Mouse (Mus musculus) heart, postnatal 0 days (tissue): Measurements from ENCODE around the gene Olfr843. TPM values are rescaled to one million over a fixed set of nuclear protein-coding genes. Genes with fewer than 3 reads are reported as not detected.

ENCODE experiments used
- ATAC-seq: fragments of 200-750 bp; cut with Nextera tagmentation; 2 replicates; pipeline ENCODE4 v1.8.0; 2017; ENCODE audit warnings: low read depth, moderate number of reproducible peaks, moderate library complexity; ENCODE audit not compliant: insufficient read depth
- DNase-seq: peaks from one replicate; pipeline ENCODE4 v3.0.0-alpha.2; 2016; ENCODE audit warnings: low spot score
- H3K27ac ChIP-seq: fragments of 300-500 bp; sonication (generic); 2 replicates; pipeline ENCODE4 v1.5.1; 2014; ENCODE audit warnings: low read depth, mild to moderate bottlenecking
- H3K27me3 ChIP-seq: fragments of 300-500 bp; sonication (generic); 2 replicates; pipeline ENCODE4 v1.6.1; 2014; ENCODE audit warnings: low read length, mixed read lengths; ENCODE audit not compliant: control insufficient read depth, insufficient read depth
- H3K36me3 ChIP-seq: fragments of 300-500 bp; sonication (generic); replicated peaks from 2 replicates; pipeline ENCODE4 v1.6.1; 2014; ENCODE audit warnings: low read length, mixed read lengths; ENCODE audit not compliant: control insufficient read depth, insufficient read depth
- H3K4me1 ChIP-seq: fragments of 300-500 bp; sonication (generic); 2 replicates; pipeline ENCODE4 v1.6.1; 2014; ENCODE audit warnings: antibody characterized with exemption; ENCODE audit not compliant: control insufficient read depth, insufficient read depth
- H3K4me2 ChIP-seq: fragments of 300-500 bp; sonication (generic); 2 replicates; pipeline ENCODE4 v1.6.1; 2014; ENCODE audit warnings: low read depth, mild to moderate bottlenecking, low read length, moderate library complexity
- H3K4me3 ChIP-seq: fragments of 300-500 bp; sonication (generic); 2 replicates; pipeline ENCODE4 v1.5.1; 2014; ENCODE audit warnings: low read depth, low read length
- H3K9ac ChIP-seq: fragments of 300-500 bp; sonication (generic); replicated peaks from 2 replicates; pipeline ENCODE4 v1.6.1; 2014; ENCODE audit warnings: low read depth, low read length, mixed read lengths
- H3K9me3 ChIP-seq: fragments of 300-500 bp; sonication (generic); replicated peaks from 2 replicates; pipeline ENCODE4 v1.6.1; 2016; ENCODE audit warnings: low read length; ENCODE audit not compliant: control insufficient read depth
- CTCF ChIP-seq: IDR thresholded peaks from 2 replicates; pipeline ENCODE4 v1.5.1; 2016; ENCODE audit warnings: antibody characterized with exemption, control low read depth, low read depth
- EP300 ChIP-seq: IDR thresholded peaks from 2 replicates; pipeline ENCODE4 v1.6.1; 2016; ENCODE audit warnings: antibody characterized with exemption, low read depth
- WGBS: fragments of 180-500 bp; shearing (Covaris S2); extraction: QIAGEN DNeasy Blood & Tissue Kit; methylation state at CpG from one replicate; pipeline ENCODE4 v1.1.7; 2014; 5-methylcytosine and 5-hydroxymethylcytosine counted together
- polyA plus RNA-seq: library from polyadenylated mRNA; unstranded; fragments of >200 nt; fragmentation: Nextera tagmentation; extraction: Ambion mirVana; gene quantifications from 2 replicates; pipeline ENCODE4 v1.2.1, GENCODE M21; 2015
- total RNA-seq: library from RNA; depleted of rRNA; stranded (reverse); fragments of >200 nt; gene quantifications from 2 replicates; pipeline ENCODE4 v1.2.3, GENCODE M21; 2014; ENCODE audit warnings: low replicate concordance; rRNA removed

The Olfr843 gene
- total RNA-seq: not detected in 2 replicates
- not detected in 2 replicates for polyA plus RNA-seq

GRCm38 (mm10) chr9:19251887-19252286 lies at the start of gene Olfr843:
TSS of gene Olfr843 (minus strand) at chr9:19251987.
- ATAC-seq: no peak
- Histone ChIP-seq H3K4me3 (no peak within 1 kb of the TSS), H3K27me3 (no peaks in the 10 kb centered on the region), H3K4me1 (no peaks in the 10 kb centered on the region), H3K9me3 (peaks cover 3% of the 10 kb centered on the region; the same call in 1 of the 2 replicates), H3K9ac (no peak within 1 kb of the TSS), H3K4me2 (no peak within 1 kb of the TSS), H3K36me3 (no peaks in the 10 kb centered on the region), H3K27ac (no peak within 1 kb of the TSS)
- no peak for DNase-seq
- no peak for TF ChIP-seq CTCF
- no peak for TF ChIP-seq EP300
- WGBS: 67% methylated on average over 2 of the region's 2 CpGs

Other genes with a start within 250 kb of the Olfr843 start
- gene Olfr835, start 219.3 kb downstream of the Olfr843 start, total RNA-seq: not detected in 2 replicates
- gene Olfr835, start 219.3 kb downstream of the Olfr843 start, polyA plus RNA-seq: not detected in 2 replicates
- not detected in 2 replicates for gene Olfr836, start 131.6 kb downstream of the Olfr843 start, total RNA-seq
- gene Olfr836, start 131.6 kb downstream of the Olfr843 start, polyA plus RNA-seq: not detected in 2 replicates
- not detected in 2 replicates for gene Olfr837, start 115.7 kb downstream of the Olfr843 start, total RNA-seq
- gene Olfr837, start 115.7 kb downstream of the Olfr843 start, polyA plus RNA-seq: not detected in 2 replicates
- not detected in 2 replicates for gene Olfr839-ps1, start 74.7 kb downstream of the Olfr843 start, total RNA-seq
- gene Olfr839-ps1, start 74.7 kb downstream of the Olfr843 start, polyA plus RNA-seq: not detected in 2 replicates
- gene Olfr844, start 64.4 kb upstream of the Olfr843 start, total RNA-seq: not detected in 2 replicates
- not detected in 2 replicates for gene Olfr844, start 64.4 kb upstream of the Olfr843 start, polyA plus RNA-seq
- gene Olfr845, start 84.5 kb upstream of the Olfr843 start, total RNA-seq: not detected in 2 replicates
- not detected in 2 replicates for gene Olfr845, start 84.5 kb upstream of the Olfr843 start, polyA plus RNA-seq
- gene Olfr846, start 112.0 kb upstream of the Olfr843 start, total RNA-seq: not detected in 2 replicates
- not detected in 2 replicates for gene Olfr846, start 112.0 kb upstream of the Olfr843 start, polyA plus RNA-seq
- not detected in 2 replicates for gene Olfr847, start 126.7 kb upstream of the Olfr843 start, total RNA-seq
- not detected in 2 replicates for gene Olfr847, start 126.7 kb upstream of the Olfr843 start, polyA plus RNA-seq
- gene Olfr849, start 188.3 kb upstream of the Olfr843 start, total RNA-seq: not detected in 2 replicates
- not detected in 2 replicates for gene Olfr849, start 188.3 kb upstream of the Olfr843 start, polyA plus RNA-seq
- not detected in 2 replicates for gene Olfr850, start 226.3 kb upstream of the Olfr843 start, total RNA-seq
- gene Olfr850, start 226.3 kb upstream of the Olfr843 start, polyA plus RNA-seq: not detected in 2 replicates
- gene Olfr851, start 241.3 kb upstream of the Olfr843 start, total RNA-seq: not detected in 2 replicates
- gene Olfr851, start 241.3 kb upstream of the Olfr843 start, polyA plus RNA-seq: not detected in 2 replicates